Mouse (Mus musculus) right cerebral cortex, postnatal 4 days (tissue): ENCODE data around the gene Xrra1.
"Not testable (repeated sequence)": the region's sequence is repeated elsewhere in the genome, so short reads cannot be mapped to it uniquely, and the experiment has no call there.

Experiments used
- DNase-seq: peaks from one replicate; pipeline ENCODE4 v3.0.0-alpha.2; 2022

The Xrra1 gene

GRCm38 (mm10) chr7:99957226-99957965 is 98.5 kb downstream of the Xrra1 start:
- DNase-seq: no peak

- DNase-seq: not testable (repeated sequence)
These were observed 101.7 kb downstream of the Xrra1 start for GRCm38 (mm10) chr7:99960571-99960970.

GRCm38 (mm10) chr7:99961518-99961917 is 102.6 kb downstream of the Xrra1 start:
- no peak for DNase-seq

GRCm38 (mm10) chr7:99962536-99963236 is 103.8 kb downstream of the Xrra1 start:
- no peak for DNase-seq

DNA sequence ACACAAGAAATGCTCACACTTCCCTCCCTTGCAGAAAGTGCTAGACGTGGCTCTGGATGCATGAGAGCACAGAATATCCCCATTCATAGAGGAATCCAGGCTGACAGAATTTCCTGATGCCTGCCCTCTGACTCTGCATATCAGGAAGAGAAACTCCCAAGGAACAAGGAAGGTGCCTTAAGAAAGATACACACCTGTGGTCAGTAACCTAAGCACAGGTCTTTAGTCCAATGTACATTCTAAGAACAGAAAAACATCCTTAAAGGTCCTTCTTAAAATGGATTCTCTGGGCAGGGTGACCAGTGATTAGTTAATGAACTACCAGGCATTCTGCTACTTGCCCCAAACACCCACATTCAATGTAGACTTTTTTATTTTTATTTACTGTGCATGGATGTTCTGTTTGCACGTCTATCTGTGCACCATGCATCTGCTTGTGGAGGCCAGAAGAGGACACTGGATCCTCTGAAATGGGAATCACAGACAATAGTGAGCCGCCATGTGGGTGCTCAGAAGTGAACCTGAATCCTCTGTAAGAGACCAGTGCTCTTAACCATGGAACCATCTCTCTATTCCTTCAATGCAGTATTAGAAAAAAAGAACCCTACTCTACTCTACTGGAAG is 104.4 kb downstream of the Xrra1 start:
- DNase-seq: no peak

DNA sequence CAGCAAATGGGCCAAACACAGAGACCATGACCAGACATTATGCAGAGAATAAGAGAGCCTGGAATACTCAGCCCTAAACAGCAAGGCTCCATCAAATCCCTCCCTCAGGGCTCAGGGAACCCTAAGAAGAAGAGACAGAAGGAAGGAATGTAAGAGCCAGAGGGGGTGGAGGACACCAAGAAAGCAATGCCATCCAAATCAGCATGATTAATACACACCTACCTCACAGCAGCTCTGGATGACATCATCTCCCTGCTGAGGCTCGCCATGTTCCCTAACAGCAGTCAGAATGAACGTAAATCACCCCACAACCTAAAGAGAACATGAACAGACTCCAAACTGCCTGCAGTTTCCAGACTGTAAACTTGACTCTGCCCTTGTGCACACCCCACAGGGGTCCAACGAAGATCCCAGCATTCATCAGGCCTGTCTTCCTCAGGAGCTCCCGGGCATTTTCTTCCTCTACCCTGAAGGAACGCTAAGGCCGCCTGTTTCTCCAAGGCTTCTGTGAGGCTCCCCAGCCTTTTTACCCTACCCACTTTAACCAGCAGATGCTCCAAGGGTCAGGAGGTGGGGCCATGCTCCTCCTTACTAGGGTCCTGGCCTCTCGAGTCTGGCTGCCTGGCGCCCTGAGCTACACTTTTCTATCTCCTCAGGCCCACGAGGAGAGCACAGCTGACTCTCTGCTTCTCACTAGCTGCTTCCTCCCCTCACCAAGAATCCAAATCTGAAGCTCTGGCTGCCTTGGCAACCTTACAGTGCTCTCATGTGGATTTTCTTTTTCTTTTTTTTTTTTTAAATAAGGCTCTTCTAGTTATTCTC is 106.3 kb downstream of the Xrra1 start:
- DNase-seq: peak; percentile 42

DNA sequence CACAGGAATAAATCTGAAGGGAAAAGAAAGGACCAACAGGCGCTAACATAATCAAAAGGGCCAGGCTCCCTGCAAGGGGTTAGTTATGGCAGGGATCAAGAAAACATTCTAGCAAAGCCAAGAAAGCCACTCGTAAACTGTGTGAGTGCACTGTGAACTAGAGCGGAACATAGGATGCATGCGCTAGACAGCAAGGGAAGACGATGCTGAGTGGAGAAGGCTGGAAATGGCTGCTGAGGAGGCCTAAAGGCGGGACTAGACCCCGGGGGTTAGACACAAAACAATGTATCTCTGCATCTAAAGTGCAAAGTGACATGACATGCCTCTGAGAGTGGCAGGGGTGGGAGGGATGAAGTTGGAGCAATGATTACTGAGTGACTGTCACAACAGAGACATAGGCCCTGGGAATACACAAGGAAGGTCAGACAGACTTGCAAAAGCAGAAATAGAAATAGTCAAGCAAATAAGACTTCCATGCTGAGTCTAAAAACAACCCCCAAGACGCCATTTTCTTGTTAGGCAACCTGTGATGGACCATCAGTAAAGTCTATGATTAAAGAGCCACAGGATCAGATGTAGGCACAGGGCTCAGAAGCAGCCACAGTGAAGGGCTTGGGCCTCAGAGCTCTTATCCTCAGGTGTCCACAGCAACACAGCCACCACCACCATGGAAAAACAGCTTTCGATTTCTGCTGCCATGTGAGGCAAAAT is 107.2 kb downstream of the Xrra1 start:
- no peak for DNase-seq
